Mouse (Mus musculus) E14TG2a.4 (cell line): ENCODE data around the gene Rbm25.

Source experiments
- CTCF ChIP-seq: conservative IDR thresholded peaks from 2 replicates; pipeline ENCODE4 v1.5.1; 2014; ENCODE audit warnings: low read length
- NANOG ChIP-seq: IDR thresholded peaks from 2 replicates; pipeline ENCODE4 v1.6.1; 2014; ENCODE audit warnings: borderline replicate concordance, low read length, mixed read lengths
- POU5F1 ChIP-seq: IDR thresholded peaks from 2 replicates; pipeline ENCODE4 v1.6.1; 2014; ENCODE audit warnings: low read length, borderline replicate concordance

DNA sequence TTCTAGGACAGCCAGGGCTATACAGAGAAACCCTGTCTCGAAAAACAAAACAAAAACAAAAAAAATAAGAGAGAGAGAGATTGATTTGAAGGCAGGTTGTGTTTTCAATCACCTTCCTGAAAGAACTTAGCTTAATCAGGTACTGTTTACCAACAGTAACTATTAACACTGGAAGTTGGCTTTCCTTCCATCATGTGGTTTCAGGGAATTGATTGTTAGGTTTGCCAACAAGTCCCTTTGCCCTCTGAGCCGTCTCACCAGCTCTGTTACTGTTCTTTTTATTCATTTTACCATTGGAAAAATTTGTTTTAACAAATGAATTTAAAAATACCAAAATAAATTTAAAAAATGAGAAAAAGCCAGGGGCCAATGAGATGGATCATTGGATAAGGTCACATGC is 78.9 kb downstream of the Rbm25 start:
- no peak for TF ChIP-seq CTCF
- no peak for TF ChIP-seq NANOG
- no peak for TF ChIP-seq POU5F1
